Mouse (Mus musculus): ENCODE data around the gene Igsf6.
A peak's percentile ranks its signal among the peaks of the same experiment; 100 is the strongest.
"Not testable (repeated sequence)": the region's sequence is repeated elsewhere in the genome, so short reads cannot be mapped to it uniquely, and the experiment has no call there.

The Igsf6 gene

DNA sequence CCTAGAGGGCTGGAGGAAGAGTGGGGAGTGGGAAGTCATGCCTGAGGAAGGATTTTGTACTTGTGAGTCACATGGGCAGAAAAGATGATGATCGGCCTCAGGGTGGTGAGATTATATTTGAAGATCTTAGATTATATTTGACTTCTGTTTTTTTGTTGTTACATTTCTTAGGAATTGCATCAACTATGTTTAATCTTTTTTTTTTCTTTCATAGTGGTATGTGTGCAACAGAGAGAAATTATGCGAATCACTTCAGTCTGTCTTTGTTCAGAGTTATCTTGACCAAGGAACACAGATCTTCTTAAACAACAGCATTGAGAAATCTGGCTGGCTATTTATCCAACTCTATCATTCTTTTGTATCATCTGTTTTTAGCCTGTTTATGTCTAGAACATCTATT, 26.7 kb downstream of the Igsf6 start:
- DNase-seq = no peak

GRCm38 (mm10) chr7:121045671-121046453, 28.5 kb downstream of the Igsf6 start:
- no peak for DNase-seq

DNA sequence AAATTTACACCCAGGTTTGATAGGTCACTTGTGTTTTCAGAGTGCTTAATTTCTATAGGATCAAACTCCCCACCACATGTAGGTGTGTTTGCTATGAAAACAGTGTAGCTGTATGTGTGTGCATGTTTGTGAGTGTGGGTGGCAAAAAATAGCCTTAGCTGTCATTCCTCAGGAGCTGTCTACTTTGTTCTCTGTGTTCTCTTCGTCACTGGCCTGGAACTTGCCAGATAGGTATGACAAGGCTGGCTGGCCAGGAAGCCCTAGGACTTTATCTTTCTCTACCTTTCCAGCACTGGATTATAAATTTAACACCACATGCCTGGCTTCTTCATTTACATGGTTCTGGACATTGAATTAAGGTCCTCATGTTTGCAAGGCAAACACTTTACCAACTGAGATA, 30.1 kb downstream of the Igsf6 start:
- DNase-seq = no peak

DNA sequence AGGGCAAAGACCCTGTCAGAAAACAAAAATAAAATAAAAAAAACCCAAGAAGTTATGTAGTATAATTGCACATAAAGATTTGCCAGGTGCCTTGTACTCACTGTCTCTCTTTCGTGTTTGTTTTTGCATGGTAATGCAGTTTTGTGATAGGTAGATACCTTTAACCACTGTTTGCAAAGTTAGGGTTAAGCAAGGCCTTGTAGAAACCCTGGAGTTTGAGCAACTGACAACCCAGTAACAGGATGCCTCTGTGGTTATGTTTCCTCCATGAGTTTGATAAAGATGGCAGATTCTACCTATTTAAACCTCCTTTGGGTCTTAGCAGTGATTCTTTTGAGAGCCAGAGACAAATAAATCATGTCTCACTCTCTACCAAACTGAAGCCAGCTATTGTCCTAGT, 30.9 kb downstream of the Igsf6 start:
- DNase-seq = no peak

- no peak for DNase-seq
These were observed 31.4 kb downstream of the Igsf6 start for GRCm38 (mm10) chr7:121043004-121043403.

- no peak for DNase-seq
These were observed 32.4 kb downstream of the Igsf6 start for GRCm38 (mm10) chr7:121041989-121042388.

GRCm38 (mm10) chr7:121040595-121040994, 33.8 kb downstream of the Igsf6 start:
- no peak for DNase-seq

GRCm38 (mm10) chr7:121035161-121035721, 39.1 kb downstream of the Igsf6 start:
- no peak for DNase-seq

GRCm38 (mm10) chr7:121034701-121035141, 39.7 kb downstream of the Igsf6 start:
- no peak for DNase-seq

DNA sequence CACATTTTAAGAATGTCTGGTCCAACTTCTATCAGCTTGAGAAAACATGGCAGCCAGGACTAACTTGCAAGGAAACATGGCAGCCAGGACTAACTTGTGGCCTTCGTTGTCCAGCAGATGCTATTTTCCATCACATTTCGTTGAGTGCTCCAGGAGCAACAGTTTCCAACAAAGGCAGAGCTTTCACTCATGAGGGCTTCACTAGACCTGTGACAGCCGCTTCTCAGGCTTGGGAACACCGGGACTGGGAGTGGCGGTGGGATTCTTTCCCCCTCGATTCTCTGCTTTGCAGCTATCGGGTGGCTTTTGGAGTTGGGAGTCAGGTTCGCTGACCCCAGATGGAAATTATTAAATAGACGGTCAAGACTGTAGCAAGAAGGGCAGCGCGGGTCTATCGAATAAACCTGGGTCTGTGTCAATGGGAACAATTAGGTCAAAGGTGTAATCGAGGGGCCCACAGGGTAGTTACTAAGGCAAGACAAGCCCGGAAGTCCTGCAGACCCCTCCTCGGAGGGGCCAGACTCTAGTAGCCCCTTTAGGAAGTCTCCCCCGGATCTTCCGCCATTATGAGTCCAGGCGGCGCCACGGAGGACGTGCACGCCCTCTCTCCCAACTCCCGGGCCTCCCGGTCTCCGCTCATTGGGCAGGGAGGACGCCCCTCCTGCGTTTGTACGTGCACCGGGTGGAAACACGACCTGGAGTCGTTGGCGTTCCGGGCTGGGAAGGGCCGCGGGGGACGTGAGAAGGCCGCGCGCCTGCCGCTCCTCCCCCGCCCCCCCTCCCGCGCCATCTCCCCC, 40.3 kb downstream of the Igsf6 start, which contains the start of gene Mettl9:
TSS of gene Mettl9 (plus strand) at position 590 of the 797 bp plus-strand sequence.
- peak; percentile 96 for DNase-seq

DNA sequence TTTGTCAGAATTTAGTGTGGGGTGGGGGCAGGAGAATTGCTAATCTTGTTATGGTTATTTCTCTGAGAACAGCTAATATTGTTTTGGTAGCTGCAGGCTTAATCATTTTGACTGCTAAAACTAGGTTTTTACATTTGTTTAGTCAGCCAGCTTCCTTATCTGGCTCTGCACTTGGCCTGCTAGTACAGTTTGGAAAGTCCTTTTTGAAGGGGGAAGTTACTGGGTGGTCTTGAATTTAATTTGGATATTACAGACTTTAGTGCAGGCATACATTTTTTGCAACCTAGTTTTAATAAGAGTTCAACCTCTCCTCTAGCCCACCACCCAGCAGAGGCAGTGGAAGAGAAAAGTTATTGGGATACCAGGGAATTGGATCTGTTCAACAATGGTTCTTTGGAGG, 44.4 kb downstream of the Igsf6 start:
- DNase-seq = not testable (repeated sequence)

DNA sequence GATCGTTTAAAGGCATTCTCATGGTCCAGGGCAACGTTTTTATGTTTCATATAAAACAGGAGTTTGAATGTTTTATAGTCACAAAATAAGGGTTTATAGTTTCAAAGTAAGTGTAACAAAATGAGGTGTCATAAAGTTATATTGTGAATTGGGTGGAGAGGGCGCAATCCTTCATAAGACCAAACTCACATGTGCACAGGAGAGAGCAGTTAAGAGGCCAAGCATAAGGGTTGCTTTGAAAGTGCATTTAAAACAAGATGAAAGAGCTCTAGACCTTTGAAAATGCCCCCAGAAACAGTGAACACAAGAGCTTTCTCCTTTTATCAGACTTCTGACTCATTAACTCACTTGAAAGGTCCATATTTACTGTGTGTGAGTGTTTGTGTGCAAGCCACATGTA, 48.1 kb downstream of the Igsf6 start:
- no peak for DNase-seq

DNA sequence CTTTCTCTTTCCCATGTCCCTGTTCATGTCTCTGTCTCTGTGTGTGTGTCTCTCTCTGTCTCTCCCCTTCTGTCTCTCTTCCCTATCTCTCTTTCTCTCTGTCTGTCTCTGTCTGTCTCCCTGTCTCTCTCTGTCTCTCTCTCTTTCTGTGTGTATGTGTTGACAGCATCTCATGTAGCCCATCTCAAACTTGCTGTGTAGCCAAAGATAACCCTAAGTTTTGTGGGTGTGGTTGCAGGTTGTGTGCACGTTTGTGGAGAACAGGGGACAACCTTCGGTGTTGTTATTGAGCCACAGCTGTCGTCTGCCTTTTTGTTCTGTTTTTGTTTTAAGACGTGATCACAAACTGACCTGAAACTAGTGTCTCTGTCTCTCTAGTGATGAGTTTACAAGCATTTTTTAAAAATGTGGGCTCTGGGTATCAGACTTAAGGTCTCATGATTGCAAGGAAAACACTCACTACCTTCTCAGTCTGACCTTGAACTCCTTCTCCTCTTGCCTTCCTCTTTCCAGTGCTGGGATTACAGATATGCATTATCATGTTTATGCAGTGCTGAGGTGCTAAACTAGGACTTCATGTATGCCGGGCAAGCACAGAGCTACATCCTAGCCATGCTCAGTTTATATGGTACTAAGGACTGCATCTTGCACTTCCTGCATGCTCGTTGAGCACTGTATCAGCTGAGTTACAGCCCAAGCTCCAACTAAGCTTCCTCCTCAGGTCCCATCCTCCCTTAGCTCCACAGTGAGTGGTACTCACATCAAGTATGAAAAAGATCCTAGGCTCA, 49.0 kb downstream of the Igsf6 start:
- DNase-seq = no peak

DNA sequence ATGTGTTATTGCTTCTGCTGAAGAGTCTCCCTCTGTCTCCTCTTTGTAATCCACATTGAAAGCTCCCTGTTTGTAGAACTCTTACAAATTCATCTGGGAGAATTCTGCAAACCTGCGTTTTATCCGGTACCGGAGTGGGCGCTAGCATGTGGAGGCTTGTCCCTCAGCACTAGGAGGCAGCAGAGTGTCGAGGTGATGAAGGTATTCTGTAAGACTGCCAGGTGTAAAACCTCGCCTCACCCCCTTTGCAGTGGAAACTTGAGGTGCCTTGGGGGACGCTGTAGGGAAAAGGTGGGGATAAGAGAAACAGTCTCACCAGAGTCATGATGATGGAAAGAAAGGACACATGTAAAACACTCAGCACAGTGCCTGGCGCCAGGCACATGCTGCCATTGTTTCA, 54.1 kb downstream of the Igsf6 start:
- peak; percentile 55 for DNase-seq

- DNase-seq = no peak
These were observed 55.6 kb downstream of the Igsf6 start for GRCm38 (mm10) chr7:121018778-121019177.

DNA sequence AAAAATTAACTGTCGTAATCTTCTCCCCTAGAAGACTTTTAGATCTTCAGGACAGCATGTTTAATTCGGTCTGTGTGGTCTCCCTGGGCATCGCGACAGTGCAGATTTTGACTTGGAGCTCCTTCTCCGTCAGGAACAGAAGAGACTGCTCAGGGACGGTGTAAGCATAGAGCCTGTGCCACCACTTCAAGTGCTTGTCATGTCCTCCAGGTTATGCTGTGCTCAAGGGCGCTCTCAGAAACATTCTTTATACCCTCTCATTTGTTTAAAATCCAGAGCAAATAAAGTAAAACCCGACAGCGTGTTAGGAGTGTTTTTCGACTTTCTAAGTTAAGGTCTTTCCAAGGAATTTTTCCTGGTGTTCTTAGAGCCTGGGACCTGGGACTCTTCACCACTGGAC, 59.9 kb downstream of the Igsf6 start:
- DNase-seq = no peak
